Mouse (Mus musculus): ENCODE data around the gene Tmem214.

The Tmem214 gene

GRCm38 (mm10) chr5:30914101-30914635 is 46.4 kb downstream of the Tmem214 start:
- DNase-seq (ENCODE audit: extremely low spot score, low read depth, low spot score), result no peak

DNA sequence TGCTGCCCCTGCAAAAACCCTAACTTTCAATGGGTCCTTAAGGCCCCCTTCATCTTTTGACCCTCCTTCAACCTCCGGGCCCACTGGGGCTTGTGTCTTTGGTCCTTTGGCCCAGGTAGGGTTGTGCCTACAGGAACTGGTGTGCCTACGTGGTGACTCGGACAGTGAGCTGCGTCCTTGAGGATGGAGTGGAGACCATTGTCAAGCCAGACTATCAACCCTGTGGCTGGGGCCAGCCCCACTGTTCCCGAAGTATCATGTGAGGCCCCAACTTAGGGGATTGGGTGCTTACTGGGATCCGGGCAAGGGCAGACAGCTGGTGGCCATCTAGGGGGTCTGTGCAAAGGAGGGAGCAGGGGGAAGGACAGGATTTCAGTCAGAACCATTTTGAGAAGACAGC is 47.0 kb downstream of the Tmem214 start:
- DNase-seq (ENCODE audit: extremely low spot score, low read depth, low spot score), result no peak

DNA sequence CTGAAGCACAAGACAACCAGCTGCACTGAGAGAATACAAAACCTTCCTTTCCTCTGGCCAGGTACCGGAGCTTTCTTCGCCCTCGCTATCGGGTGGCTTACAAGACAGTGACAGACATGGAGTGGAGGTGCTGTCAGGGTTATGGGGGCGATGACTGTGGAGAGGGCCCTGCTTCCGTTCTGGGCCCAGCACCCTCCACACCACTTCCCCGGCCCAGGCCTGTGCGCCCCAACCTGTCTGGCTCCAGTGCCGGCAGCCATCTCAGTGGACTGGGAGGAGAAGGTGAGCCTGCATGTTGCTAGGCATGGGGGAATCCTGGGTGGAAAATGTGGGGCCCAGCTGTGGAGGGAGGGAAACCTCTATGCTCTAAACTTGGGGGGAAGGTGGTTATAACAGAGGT is 47.6 kb downstream of the Tmem214 start:
- no peak for DNase-seq (ENCODE audit: extremely low spot score, low read depth, low spot score)

DNA sequence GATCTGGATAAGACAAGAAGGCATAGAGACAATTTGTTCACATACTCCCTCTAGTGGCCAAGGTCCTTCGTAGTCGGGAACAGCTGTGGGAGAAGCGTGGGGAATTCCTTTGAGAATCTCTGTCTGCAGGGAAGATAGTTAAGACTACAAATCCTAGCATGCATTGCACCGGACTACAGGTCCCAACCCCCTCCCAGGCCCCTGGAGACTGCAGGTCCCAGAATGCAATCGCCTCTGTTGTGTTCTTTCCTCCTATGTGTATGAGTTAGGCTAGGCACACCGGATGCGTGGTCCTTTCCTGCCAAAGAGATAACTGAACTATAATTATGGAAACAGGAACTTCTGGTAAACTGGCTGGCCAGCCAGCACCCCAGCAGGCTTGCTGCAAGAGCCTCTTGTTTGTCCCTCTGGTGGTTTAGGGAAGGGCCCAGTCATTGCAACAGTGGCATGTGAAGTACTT is 48.2 kb downstream of the Tmem214 start:
- DNase-seq (ENCODE audit: extremely low spot score, low read depth, low spot score), result peak; percentile 89

DNA sequence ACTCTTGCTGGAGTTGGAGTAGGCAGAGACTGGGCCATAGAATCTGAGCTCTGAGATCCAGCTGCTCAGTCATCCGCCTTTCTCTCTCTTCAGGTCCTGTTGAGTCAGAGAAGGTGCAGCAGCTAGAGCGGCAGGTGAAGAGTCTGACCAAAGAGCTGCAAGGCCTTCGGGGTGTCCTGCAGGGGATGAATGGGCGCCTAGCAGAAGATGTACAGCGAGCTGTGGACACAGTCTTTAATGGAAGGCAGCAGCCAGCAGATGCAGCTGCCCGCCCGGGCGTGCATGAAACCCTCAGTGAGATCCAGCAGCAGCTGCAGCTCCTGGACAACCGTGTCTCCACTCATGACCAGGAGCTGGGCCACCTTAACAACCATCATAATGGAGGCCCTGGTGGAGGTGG is 49.0 kb downstream of the Tmem214 start:
- no peak for DNase-seq (ENCODE audit: extremely low spot score, low read depth, low spot score)

DNA sequence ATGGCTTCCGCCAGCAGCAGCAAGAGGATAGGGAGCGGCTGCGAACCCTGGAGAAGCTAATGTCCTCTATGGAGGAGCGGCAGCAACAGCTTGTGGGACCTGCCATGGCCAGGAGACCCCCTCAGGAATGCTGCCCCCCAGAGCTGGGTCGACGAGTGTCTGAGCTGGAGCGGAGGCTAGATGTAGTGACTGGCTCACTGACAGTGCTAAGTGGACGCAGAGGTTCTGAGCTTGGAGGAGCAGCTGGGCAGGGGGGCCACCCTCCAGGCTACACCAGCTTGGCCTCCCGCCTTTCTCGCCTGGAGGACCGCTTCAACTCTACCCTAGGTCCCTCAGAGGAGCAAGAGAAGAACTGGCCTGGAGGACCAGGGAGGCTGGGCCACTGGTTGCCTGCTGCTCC is 49.5 kb downstream of the Tmem214 start:
- no peak for DNase-seq (ENCODE audit: extremely low spot score, low read depth, low spot score)

DNA sequence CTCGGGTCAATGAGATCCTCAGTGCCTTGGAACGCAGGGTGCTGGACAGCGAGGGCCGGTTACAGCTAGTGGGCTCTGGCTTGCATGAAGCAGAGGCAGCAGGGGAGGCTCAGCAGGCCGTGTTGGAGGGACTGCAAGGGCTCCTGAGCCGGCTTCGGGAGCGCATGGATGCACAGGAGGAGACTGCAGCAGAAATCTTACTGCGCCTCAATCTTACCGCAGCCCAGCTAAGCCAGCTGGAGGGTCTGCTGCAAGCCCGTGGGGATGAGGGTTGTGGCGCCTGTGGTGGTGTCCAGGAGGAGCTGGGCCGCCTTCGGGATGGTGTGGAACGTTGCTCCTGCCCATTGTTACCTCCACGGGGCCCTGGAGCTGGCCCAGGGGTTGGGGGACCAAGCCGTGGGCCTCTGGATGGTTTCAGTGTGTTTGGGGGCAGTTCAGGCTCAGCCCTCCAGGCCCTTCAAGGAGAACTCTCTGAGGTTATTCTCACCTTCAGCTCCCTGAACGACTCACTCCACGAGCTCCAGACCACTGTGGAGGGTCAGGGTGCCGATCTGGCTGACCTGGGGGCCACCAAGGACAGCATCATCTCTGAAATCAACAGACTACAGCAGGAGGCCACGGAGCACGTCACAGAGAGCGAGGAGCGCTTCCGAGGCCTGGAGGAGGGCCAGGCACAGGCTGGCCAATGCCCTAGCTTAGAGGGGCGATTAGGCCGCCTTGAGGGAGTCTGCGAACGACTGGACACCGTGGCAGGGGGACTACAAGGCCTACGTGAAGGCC is 50.3 kb downstream of the Tmem214 start:
- no peak for DNase-seq (ENCODE audit: extremely low spot score, low read depth, low spot score)

DNA sequence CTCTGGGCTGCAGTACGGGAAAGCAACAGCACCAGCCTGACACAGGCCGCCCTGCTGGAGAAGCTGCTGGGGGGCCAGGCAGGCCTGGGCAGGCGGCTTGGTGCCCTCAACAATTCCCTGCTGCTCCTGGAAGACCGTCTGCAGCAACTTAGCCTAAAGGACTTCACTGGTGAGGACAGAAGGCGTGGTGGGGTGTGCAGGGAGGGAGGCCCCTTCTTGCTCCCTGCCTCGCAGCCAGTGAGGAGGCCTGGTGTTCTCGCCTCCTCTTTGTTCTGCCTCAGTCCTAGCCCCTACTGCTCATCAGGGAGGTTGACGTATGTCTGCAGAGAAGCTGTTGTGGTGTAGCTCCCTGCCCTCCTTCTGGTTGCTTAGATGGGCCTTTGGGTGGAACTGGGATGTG is 50.9 kb downstream of the Tmem214 start:
- no peak for DNase-seq (ENCODE audit: extremely low spot score, low read depth, low spot score)

DNA sequence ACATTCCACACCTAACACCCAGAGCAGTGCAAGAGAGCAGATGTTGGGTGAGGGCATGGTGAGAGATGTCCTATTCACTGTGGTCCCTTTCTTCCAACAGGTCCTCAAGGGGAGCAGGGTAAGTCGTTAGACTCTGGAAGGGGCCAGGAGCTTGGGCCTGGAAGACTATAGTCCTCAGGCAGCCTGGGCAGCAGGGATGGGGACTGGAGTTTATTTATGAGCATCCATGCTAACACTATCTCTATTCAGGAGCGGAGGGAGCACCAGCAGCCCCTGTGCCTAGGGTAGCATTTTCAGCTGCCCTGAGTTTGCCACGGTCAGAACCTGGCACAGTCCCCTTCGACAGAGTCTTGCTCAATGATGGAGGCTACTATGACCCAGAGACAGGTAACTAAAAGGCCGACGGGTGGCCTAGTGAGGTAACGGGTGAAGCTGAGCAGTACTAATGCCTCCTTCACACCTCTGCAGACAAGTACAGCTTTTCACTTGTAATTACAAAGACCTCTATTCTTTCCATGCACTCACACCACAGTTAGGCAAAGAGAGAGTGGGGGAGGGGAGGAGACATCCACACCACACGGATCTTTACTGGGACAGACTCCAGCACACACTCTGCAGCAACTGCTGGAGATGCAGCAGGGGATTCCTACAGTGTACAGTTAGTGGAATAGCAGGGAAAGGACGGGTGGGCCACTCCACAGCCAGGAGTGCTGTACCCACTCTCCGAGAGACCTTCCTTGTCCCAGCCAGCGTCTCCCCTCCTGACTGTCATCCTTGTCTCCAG is 52.2 kb downstream of the Tmem214 start:
- DNase-seq (ENCODE audit: extremely low spot score, low read depth, low spot score), result no peak

DNA sequence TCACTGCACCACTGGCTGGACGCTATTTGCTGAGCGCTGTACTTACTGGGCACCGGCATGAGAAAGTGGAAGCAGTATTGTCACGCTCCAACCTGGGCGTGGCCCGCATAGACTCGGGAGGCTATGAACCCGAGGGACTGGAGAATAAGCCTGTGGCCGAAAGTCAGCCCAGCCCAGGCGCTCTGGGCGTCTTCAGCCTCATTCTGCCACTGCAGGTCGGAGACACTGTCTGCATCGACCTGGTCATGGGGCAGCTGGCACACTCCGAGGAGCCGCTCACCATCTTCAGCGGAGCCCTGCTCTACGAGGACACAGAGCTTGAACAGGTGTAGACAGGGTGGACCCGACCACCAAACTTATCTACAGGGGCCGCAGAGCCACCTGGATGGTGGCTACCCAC is 52.8 kb downstream of the Tmem214 start:
- no peak for DNase-seq (ENCODE audit: extremely low spot score, low read depth, low spot score)

GRCm38 (mm10) chr5:30921256-30922033 is 53.6 kb downstream of the Tmem214 start, which contains the start of gene Khk:
TSS of gene Khk (plus strand) at chr5:30921431.
- peak; percentile 68 for DNase-seq (ENCODE audit: extremely low spot score, low read depth, low spot score)

DNA sequence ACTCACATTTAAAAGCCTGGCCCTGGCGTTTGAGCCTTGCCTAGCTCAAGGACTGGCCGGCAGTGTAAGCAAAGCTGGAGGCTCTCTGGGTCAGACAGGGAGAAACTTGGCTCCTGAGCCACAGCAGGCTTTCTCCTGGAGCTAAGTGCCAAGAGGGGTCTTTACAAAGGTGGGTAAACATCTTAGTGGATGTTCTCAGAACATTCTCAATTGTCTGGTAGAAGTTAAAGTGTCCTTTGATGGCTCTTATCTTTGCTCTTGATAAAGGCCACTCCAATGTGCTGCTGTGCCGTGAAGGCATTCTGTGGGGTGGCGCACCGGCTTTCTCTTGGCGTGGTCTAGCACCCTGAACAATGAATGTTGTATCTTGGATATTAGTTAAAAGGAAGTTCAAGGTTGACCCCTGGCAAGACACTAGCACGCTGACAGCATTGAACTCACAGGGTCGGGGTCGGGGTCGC is 54.8 kb downstream of the Tmem214 start:
- DNase-seq (ENCODE audit: extremely low spot score, low read depth, low spot score), result no peak

GRCm38 (mm10) chr5:30923119-30923518 is 55.3 kb downstream of the Tmem214 start:
- no peak for DNase-seq (ENCODE audit: extremely low spot score, low read depth, low spot score)

DNA sequence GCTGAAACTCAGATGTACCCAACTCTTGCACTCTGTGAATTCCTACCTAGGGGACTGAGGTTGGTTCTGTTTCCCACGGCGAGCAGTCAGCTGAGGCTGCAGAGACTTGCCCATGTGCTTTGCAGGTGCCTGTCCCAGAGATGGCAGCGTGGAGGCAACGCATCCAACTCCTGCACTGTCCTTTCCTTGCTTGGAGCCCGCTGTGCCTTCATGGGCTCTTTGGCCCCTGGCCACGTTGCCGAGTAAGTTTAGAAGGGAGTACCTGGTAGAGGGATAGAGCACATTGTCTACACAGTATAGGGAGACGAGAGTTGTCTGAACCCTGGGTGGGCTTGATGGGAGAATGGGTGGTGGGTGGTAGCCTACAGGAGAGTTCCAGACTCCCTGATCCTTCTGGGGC is 56.8 kb downstream of the Tmem214 start:
- DNase-seq (ENCODE audit: extremely low spot score, low read depth, low spot score), result no peak

DNA sequence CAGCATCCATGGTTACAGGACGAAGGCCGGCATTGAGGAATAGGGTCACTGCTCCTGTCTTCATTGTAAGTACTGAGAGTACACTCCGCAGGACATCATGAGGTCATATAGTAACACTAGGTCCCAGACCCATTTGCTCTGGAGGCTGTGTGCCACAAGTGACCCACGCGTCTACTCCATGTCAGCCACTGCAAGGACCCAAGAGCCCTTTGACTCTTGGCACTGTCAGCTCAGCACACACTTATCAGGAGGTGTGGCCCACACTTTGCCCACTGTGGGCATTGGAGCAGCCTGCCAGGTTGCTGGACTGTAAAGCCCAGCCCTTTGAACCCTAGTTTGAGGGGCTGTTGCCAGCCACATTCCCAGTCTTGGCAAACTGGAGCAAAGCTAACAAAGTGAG is 57.4 kb downstream of the Tmem214 start:
- no peak for DNase-seq (ENCODE audit: extremely low spot score, low read depth, low spot score)

- DNase-seq (ENCODE audit: extremely low spot score, low read depth, low spot score), result no peak
Observed at GRCm38 (mm10) chr5:30926073-30926472, 58.3 kb downstream of the Tmem214 start.

DNA sequence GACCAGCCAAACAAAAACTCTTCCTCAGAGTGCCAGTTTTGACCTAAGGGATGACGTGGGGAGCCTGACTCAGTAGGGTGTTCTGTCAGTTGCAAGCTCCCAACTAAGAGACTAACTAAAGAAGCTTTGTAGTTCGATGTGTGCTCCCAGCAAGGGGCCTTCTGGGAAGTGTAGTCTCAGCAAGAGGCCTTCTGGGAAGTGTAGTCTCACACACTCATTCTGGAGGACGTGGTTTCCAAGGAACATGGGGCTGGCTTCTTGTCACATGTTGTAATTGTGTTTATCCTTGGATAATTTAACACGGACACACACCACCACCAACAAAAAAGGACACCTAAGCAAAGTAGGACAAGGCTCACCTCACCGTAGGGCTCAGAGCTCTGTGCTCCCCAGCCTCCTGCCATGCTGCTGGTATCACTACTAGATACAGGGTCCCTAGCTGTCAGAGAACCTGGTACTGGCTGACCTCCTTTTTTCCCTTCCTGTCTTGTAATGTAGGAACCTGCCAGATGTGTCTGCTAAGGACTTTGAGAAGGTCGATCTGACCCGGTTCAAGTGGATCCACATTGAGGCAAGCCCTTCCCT is 60.2 kb downstream of the Tmem214 start:
- no peak for DNase-seq (ENCODE audit: extremely low spot score, low read depth, low spot score)

All from hindlimb bud, embryonic 11.5 days (tissue).